Mouse (Mus musculus) ES-Bruce4 (cell line): Measurements from ENCODE around the gene Ubc. TPM values are rescaled to one million over a fixed set of nuclear protein-coding genes. Genes with fewer than 3 reads are reported as not detected.
"Not testable (repeated sequence)": the region's sequence is repeated elsewhere in the genome, so short reads cannot be mapped to it uniquely, and the experiment has no call there.

ENCODE experiments used
- H3K27ac ChIP-seq: 2 replicates; pipeline ENCODE4 v1.5.1; 2012; ENCODE audit warnings: low read length, inconsistent platforms; ENCODE audit not compliant: insufficient read depth
- H3K27me3 ChIP-seq: 2 replicates; pipeline ENCODE4 v1.6.1; 2012; ENCODE audit warnings: mild to moderate bottlenecking, low read length, inconsistent platforms; ENCODE audit not compliant: control insufficient read depth, poor library complexity, insufficient read depth, severe bottlenecking
- H3K36me3 ChIP-seq: 2 replicates; pipeline ENCODE4 v1.6.1; 2012; ENCODE audit warnings: inconsistent platforms, mild to moderate bottlenecking, low read length, moderate library complexity; ENCODE audit not compliant: control insufficient read depth, poor library complexity, insufficient read depth, severe bottlenecking
- H3K4me1 ChIP-seq: one replicate; pipeline ENCODE4 v1.8.1; 2011; ENCODE audit warnings: low read length; ENCODE audit not compliant: control insufficient read depth, insufficient read depth
- H3K4me3 ChIP-seq: 2 replicates; pipeline ENCODE4 v1.5.1; 2011; ENCODE audit warnings: low read depth, mild to moderate bottlenecking, low read length
- H3K9ac ChIP-seq: 2 replicates; pipeline ENCODE4 v1.6.1; 2012; ENCODE audit warnings: low read depth, mild to moderate bottlenecking, inconsistent platforms; ENCODE audit not compliant: poor library complexity, severe bottlenecking
- H3K9me3 ChIP-seq: replicated peaks from 2 replicates; pipeline ENCODE4 v1.6.1; 2012; ENCODE audit warnings: mild to moderate bottlenecking, low read length, inconsistent platforms; ENCODE audit not compliant: control insufficient read depth, poor library complexity, insufficient read depth, severe bottlenecking
- CTCF ChIP-seq: IDR thresholded peaks from one replicate; pipeline ENCODE4 v1.8.1; 2011; ENCODE audit warnings: low read depth, low read length
- EP300 ChIP-seq: IDR thresholded peaks from 2 replicates; pipeline ENCODE4 v1.6.1; 2011; ENCODE audit warnings: low read depth, low read length; ENCODE audit not compliant: insufficient read depth
- POLR2A ChIP-seq: IDR thresholded peaks from one replicate; pipeline ENCODE4 v1.8.1; 2011; ENCODE audit warnings: low read length; ENCODE audit not compliant: insufficient read depth
- polyA plus RNA-seq: library from polyadenylated mRNA; stranded (reverse); fragments of >200 nt; gene quantifications from 2 replicates; pipeline ENCODE4 v1.2.4, GENCODE M21; 2011; ENCODE audit warnings: low read depth; ENCODE audit not compliant: missing spikeins, insufficient read depth, insufficient read length

Ubc gene
- polyA plus RNA-seq, 1 experiment, result 334 TPM

GRCm38 (mm10) chr5:125391609-125392008 is 1.6 kb upstream of the Ubc start:
- Histone ChIP-seq H3K27ac (no peak overlapping the region), H3K9me3 (no peaks in the 10 kb centered on the region), H3K27me3 (no peaks in the 10 kb centered on the region), H3K36me3 (peaks cover 10% of the 10 kb centered on the region), H3K9ac (no peak overlapping the region), H3K4me1 (no peaks in the 10 kb centered on the region), H3K4me3 (no peak overlapping the region)
- TF ChIP-seq POLR2A (no peak), EP300 (no peak), CTCF (no peak)

GRCm38 (mm10) chr5:125390906-125391477 is 990 bp upstream of the Ubc start:
- Histone ChIP-seq H3K9ac (no peak overlapping the region), H3K4me3 (no peak overlapping the region), H3K36me3 (peaks cover 11% of the 10 kb centered on the region), H3K9me3 (no peaks in the 10 kb centered on the region), H3K4me1 (no peaks in the 10 kb centered on the region), H3K27me3 (no peaks in the 10 kb centered on the region), H3K27ac (no peak overlapping the region)
- TF ChIP-seq EP300 (no peak), CTCF (no peak), POLR2A (no peak)

- H3K9ac ChIP-seq, result peak within 1 kb of the TSS; percentile 97
- H3K4me3 ChIP-seq, result peak within 1 kb of the TSS; percentile 93
- peak within 1 kb of the TSS; percentile 52 for H3K27ac ChIP-seq
- H3K4me1 ChIP-seq, result no peaks in the 10 kb centered on the region
- TF ChIP-seq EP300 (no peak), CTCF (no peak), POLR2A (no peak)
- H3K9me3 ChIP-seq, result no peaks in the 10 kb centered on the region
- H3K27me3 ChIP-seq, result no peaks in the 10 kb centered on the region
- H3K36me3 ChIP-seq, result peaks cover 23% of the 10 kb centered on the region
Measured at GRCm38 (mm10) chr5:125389131-125389578, 847 bp downstream of the Ubc start, which contains the start of gene Gm10382. Gene Gm10382, plus strand, starts transcription at chr5:125389322.

GRCm38 (mm10) chr5:125388358-125389092 is 1.5 kb downstream of the Ubc start:
- H3K36me3 ChIP-seq, result peaks cover 23% of the 10 kb centered on the region
- no peaks in the 10 kb centered on the region for H3K9me3 ChIP-seq
- H3K4me3 ChIP-seq, result peak overlapping the region; percentile 93
- TF ChIP-seq CTCF (no peak), EP300 (no peak), POLR2A (no peak)
- no peak overlapping the region for H3K27ac ChIP-seq
- H3K27me3 ChIP-seq, result no peaks in the 10 kb centered on the region
- peak overlapping the region; percentile 97 for H3K9ac ChIP-seq
- no peaks in the 10 kb centered on the region for H3K4me1 ChIP-seq

- not testable (repeated sequence) for H3K27ac ChIP-seq, H3K4me3 ChIP-seq, H3K27me3 ChIP-seq, H3K4me1 ChIP-seq, H3K9me3 ChIP-seq, H3K9ac ChIP-seq
- H3K36me3 ChIP-seq, result peaks cover 23% of the 10 kb centered on the region
Measured at GRCm38 (mm10) chr5:125387295-125387694, 2.7 kb downstream of the Ubc start.

- Histone ChIP-seq H3K4me3 (no peak overlapping the region), H3K4me1 (no peaks in the 10 kb centered on the region), H3K36me3 (peaks cover 23% of the 10 kb centered on the region), H3K9ac (no peak overlapping the region), H3K9me3 (no peaks in the 10 kb centered on the region), H3K27me3 (no peaks in the 10 kb centered on the region), H3K27ac (no peak overlapping the region)
- TF ChIP-seq CTCF, result no peak
- no peak for TF ChIP-seq POLR2A
- TF ChIP-seq EP300, result no peak
Measured at GRCm38 (mm10) chr5:125385215-125385940, 4.6 kb downstream of the Ubc start.
